Mouse (Mus musculus): ENCODE data around the gene Mrpl58.

DNA sequence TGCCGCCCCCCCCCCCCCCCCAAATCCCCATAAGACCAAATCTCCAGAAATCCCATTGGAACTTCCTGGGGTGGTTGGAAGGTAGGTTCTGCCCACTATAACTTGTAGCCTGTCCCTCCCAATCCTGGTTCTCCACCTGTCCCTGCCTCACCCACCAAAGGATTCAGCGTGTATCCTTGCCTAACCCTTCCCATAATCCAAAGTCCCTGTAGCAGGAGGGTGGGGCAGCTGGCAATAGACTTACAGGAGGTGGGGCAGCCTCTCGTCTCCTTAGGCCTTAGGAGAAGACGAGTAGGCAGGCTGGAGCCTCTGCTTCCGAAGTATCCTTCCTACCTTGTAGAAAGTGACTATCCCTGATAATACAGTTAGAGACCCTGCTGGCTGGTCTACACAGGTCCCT, 52.6 kb downstream of the Mrpl58 start:
- TF ChIP-seq CTCF (conservative IDR thresholded peaks at IDR 0.05; ENCODE audit: low read length) (no peak), POU5F1 (IDR thresholded peaks at IDR 0.05; ENCODE audit: borderline replicate concordance, low read length) (no peak)

Data from E14TG2a.4 (cell line).